Mouse (Mus musculus) CD4-positive, CD25-positive, alpha-beta regulatory T cell, adult 4 months (primary cell): ENCODE measurements around the gene Tdrkh. TPM values are rescaled to one million over a fixed set of nuclear protein-coding genes. Genes with fewer than 3 reads are reported as not detected.

Experiments used
- ATAC-seq: one replicate; pipeline ENCODE4 v1.8.0; 2017
- polyA plus RNA-seq, 2 experiments: library from polyadenylated mRNA; unstranded; fragments of 100-300 nt; shearing (Covaris generic); gene quantifications; one replicate each; pipeline ENCODE4 v1.2.1; 2017

The Tdrkh gene
- polyA plus RNA-seq: 10 to 100 TPM; 11.4 to 11.6 TPM

GRCm38 (mm10) chr3:94413031-94413679 lies at the start of gene Tdrkh:
Gene Tdrkh (plus strand): TSS chr3:94413273.
- peak; percentile 98 for ATAC-seq

DNA sequence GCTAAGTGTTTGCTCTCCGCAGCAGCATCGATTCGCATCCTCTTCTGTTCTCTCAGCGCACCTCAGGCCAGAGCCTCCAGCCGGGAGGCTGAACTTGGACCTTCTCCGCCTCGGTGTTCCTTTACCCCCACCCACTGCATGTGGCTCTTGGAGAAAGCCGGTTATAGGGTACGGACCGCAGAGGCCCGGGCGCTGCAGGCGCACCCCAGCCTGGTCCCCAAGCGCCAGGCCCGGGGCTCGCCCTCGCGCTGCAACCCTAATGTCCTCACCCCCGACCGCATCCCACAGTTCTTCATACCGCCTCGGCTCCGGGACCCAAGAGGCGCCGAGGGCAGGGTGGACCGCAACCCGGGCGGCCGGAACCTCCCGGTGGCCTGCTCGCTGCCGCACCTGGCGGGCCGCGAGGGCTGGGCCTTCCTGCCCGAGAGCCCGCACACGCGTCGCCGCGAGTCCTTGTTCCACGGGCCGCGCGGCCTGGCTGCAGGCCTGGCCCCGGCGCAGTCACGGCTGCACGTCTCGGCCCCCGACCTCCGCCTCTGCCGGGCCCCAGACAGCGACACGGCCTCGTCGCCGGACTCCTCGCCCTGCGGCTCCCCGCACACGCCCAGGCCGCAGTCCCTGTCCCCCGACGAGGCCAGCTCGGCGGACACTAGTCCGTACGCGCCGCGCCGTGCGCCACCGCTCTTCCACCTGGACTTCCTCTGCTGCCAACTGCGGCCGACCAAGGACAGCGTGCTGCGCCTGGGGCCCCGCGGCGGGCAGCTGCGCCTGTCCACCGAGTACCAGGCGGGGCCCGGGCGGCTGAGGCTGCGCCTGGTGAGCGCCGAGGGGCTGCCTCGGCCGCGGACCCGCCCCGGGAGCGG lies 49.6 kb upstream of the Tdrkh start:
- ATAC-seq: no peak

DNA sequence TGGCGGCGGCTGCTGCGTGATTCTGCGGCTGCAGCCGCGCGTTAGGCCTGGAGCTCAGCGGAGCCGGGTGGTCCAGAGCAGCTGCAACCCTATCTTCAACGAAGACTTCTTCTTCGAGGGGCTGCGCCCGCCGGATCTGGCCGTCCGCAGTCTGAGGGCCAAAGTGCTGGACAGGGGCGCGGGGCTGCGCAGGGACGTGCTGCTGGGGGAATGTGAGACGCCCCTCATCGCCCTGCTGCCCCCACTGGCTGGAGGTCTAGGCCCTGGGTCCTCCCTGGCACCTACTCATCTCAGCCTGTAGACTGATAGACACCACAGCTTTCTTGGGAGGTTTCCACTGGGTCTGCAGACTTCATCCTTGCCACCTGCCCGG lies 48.9 kb upstream of the Tdrkh start:
- no peak for ATAC-seq

DNA sequence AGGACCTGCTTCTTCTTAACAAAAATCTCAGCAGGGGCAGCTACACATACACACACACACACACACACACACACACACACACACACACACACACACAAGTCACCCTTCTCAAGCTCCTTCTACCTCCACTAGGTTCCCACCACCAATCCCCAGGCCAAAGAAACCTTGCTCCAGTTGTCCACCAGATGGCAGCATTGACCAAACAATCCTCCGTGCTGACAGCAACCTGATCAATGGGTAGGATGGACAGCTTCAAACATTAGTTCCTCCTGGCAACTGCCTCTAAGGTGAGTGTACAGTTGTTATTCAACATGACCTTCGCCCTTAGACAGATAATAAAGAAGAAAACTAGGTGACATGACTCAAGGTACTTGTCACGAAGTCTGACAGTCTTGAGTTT lies 46.3 kb upstream of the Tdrkh start:
- peak; percentile 90 for ATAC-seq

DNA sequence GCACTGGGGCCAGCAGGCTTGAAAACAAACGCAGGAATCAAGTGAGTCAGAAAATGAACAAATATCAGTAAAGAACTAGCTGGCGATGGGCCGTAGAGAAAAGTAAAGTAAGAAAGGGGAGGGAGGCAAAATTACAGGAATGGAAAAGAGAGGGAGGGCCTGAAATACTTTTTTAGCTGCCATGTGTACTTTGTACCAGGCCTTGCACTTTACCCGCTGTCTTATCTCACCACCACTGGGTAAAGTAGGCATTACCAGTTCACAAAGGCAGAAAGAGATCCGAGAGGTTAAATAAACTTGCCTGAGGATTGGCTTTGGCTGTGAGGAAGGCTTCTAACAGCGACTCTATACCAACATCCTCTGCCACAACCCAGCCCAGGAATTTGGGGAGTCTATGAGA lies 45.6 kb upstream of the Tdrkh start:
- ATAC-seq: no peak

DNA sequence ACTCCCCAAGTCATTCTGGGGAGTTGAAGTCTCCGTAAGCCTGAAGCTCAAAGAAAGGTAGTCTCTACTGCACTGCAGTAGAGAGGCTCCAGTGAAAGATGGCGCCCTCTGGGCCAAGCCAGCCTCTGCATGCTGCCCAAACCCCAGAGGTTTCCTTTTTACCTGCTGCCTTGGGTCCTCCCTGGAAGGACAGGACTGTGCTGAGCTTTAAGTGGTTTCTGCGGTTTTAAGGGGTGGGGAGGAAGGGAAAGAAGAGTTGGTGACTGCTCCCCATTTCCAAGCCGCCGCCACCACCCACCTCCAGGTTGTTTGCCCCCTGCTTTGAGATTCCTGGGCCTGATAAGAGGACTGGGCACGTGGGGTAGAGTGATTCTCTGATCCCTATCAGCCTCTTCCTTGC lies 44.4 kb upstream of the Tdrkh start:
- ATAC-seq: peak; percentile 11

GRCm38 (mm10) chr3:94369709-94370108 lies 43.4 kb upstream of the Tdrkh start:
- ATAC-seq: no peak

DNA sequence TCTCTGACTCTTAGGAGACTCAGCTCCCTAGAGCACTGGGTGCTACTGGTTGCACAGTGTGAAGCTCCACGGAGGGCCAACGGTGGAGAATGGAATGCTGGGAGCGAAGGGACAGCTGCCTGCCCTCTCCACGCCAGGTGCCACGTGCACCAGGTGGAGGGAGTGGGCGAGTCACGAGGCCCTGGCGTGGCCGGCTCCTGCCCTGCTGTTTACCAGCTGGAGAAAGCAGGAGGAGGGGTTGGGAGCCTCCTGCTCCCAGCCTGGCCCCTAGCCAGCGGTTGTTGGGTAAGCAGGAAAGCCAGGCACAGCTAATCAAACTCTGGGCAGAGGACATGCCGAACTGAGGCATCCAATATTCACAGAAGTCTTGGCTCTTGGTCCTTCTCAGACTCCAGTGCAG lies 41.4 kb upstream of the Tdrkh start:
- no peak for ATAC-seq

DNA sequence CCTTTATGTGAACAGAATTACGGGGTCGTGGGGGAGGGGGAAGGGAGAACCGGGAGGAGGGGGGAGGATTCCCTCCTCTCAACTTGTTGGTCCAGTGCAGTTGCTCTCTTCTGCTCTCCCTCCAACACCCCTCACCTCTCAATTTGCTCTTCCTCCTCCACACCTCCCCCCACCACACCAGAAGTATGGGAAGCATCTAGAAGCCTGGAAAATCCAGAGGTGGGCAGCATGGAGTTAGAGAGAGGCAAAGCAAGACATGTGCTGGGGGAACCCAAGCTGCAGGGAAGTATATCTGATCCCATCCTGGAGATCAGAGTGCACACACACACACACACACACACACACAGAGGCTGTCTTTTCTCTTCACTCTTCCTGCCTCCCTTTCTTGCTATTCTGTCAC lies 41.0 kb upstream of the Tdrkh start:
- no peak for ATAC-seq

DNA sequence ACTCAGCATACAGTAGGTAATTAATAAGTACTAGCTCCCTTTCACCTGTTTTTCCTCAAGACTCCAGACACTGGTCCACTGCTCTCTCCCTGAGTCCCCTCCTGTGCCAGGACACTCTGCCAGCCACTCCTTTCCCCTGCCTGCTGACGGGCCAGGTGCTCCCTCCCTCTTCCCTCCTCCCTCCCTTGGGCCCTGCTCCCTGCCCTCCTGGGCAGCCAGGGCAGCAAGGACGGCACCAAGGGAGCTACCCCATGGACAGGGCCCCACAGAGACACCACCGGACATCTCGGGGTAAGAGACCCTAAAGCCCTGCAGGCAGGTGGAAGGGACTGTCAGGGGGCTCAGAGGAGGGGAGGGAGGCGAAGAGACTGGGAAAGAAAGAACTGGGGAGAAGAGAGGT lies 40.4 kb upstream of the Tdrkh start, which contains the start of gene Rorc:
Gene Rorc, plus strand, starts transcription at position 154 of the 400 bp plus-strand sequence.
- no peak for ATAC-seq

- no peak for ATAC-seq
Observed at GRCm38 (mm10) chr3:94373090-94373489, 40.0 kb upstream of the Tdrkh start.

DNA sequence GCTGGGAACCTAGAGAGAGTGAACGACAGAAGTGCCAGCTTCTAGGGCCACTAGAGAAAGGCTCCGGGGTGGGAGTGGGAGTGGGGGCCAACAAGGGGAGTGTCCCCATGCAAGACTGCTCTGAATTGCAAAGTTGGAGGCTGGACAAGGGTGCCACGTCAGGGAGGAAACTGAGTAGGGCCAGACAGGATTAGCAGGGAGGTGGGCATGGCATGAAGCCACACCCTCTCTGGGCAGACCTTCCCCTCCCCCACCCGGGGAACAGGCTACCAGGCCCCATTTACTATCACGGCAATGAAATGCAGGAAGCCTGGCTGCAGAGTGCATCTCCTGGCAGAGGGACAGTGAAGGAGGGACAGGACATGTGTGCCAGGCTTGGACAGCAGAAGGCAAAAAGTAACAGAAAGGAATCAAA lies 39.5 kb upstream of the Tdrkh start:
- no peak for ATAC-seq

DNA sequence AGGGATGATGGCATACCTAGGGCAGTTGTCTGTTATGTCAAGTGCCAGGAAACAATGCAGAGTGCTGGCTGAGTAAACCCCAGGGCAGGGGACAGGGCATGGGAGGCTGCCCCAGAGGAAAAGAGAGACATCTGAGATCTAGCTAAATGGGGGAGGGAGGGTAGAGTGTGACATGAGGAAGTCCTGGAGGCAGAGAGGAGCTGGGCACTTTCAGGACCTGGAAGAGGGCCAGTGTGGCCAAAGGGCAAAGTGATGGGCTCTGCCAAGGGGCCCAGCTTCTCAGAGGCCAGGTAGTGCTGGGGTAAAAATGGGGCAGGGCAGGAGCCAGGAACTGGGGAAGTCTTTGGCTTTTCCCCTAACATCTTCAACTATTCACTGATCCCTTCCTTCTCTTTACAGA lies 38.4 kb upstream of the Tdrkh start:
- ATAC-seq: no peak

- ATAC-seq: no peak
Observed at GRCm38 (mm10) chr3:94375146-94375545, 37.9 kb upstream of the Tdrkh start.

GRCm38 (mm10) chr3:94375861-94376260 lies 37.2 kb upstream of the Tdrkh start:
- no peak for ATAC-seq

DNA sequence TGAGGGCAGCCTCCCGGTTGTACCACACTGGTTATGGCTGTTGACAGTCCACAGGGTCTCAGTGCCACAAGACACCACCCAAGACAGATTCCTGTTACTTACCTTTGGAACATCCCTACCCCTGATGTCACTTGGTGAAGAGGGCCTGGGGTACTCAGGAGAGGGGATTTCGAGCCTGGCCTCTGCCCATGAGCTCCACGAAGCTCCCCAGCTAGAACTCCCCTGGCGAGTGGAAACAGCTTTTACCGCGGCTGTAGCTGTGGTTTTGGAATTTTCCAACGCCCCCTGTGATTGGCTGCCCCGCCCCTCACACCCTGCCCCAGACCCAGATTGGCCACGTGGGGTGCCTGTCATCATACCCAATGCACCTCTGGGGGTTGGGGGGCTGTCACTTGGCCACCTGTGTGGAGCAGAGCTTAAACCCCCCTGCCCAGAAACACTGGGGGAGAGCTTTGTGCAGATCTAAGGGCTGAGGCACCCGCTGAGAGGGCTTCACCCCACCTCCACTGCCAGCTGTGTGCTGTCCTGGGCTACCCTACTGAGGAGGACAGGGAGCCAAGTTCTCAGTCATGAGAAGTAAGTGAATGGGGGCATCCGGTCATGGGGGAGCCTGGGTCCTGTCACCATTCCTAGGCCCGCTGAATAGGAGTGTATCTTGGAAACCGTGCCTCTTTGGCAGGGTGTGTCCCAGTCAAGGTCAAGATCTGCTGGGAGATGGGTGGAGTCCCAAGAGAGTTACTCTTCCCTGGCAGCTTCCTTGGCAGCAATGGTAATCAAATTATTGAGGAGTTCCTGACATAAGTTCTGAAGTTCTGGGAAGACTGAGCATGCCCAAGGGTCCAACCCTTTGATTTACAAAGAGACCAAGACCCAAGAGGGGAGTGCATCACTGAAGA lies 35.8 kb upstream of the Tdrkh start:
- ATAC-seq: peak; percentile 11

- peak; percentile 72 for ATAC-seq
Observed at GRCm38 (mm10) chr3:94379831-94380510, 33.1 kb upstream of the Tdrkh start.

- no peak for ATAC-seq
Observed at GRCm38 (mm10) chr3:94382308-94382707, 30.8 kb upstream of the Tdrkh start.

DNA sequence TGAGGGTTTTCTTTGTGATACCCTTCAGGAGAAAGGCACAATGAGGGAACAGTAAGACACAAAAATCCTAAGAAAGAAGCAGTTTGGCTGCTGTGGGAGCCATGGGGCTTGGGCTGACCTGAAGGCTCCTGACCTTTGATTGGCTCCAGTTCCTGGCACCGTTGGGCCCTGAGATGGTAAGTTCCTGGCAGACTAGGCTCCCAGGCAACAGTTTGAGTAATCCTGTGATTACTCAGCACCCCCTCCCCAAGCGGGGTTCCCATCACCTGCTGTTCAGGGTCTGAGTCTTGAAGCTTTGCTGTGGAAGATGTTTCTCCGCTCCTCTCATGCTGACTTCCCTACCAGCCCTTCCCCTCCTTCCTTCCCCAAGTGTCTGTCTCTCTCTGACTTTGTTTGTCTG lies 29.6 kb upstream of the Tdrkh start:
- no peak for ATAC-seq

DNA sequence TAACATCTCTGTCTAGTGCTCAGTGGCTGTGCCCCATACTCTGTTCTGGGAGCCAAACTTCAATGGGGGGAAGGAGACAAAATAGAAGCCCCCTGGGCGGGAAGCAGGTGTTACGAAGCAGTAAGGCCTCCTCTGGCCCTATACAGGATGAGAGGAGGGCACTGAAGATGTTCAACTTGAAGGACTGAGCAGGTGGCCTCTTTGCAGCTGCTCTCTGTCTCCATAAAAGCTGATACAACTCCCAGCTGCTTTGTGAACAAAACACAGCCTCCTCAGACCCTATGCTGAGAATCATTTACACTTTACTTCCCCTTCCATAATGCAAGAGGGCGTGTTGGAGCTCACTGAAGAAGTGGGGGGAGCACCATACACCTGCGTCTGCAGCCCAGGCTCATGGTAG lies 26.4 kb upstream of the Tdrkh start:
- ATAC-seq: no peak

DNA sequence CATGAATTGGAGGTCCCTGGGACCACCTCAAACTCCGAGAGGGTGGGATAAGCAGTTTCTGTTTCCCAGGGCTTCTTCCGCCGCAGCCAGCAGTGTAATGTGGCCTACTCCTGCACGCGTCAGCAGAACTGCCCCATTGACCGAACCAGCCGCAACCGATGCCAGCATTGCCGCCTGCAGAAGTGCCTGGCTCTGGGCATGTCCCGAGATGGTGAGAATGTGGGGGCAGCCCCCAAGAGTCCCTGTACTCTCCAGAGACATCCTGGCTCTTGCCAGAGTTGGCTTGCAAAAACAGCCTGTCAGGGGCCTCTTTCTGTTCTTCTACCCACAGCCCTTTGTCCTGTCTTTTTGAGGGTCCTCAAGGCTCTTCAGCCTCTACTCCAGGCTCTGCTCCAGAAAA lies 25.7 kb upstream of the Tdrkh start:
- ATAC-seq: no peak

DNA sequence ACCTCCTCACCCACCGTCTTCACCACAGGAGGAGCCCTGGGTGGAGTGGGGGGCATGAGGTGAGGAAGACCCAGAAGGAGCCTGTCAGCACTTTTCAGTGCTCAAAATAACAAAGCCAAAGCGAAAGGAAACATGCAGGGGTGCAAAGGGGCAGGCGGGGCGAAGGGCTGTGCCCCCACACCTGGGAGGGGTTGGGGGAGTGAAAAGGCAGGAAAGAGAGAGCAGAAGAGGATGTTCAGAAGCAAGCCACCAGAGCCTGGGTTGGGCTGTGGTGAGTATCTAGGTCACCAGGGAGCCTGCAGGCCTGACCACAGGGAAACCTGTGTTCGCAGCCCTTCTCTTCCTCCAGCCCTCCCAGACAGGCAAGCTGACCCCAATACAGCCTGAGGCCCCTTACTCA lies 25.0 kb upstream of the Tdrkh start:
- peak; percentile 86 for ATAC-seq

DNA sequence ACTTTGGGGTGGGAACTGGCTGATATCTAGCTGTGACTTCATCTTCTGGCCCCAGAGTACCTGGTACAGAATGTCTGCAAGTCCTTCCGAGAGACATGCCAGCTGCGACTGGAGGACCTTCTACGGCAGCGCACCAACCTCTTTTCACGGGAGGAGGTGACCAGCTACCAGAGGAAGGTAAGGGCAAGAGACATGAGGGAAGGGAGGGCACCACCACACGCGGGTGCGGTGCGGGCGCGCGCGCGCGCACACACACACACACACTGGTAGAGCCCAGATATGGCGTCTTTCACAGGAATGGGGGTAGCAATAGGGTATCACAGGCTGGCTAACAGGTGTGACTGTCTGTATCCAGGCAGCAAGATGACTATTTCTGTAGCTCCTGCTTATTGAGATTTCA lies 23.7 kb upstream of the Tdrkh start:
- no peak for ATAC-seq
